Mouse (Mus musculus) hindbrain, embryonic 10.5 days (tissue): Measurements from ENCODE around the gene Abcc9. TPM values are rescaled to one million over a fixed set of nuclear protein-coding genes. Genes with fewer than 3 reads are reported as not detected.

Source experiments
- DNase-seq: peaks from one replicate; pipeline ENCODE4 v3.0.0-alpha.2; 2017; ENCODE audit warnings: low spot score
- H3K27ac ChIP-seq: fragments of 300-500 bp; sonication (generic); 2 replicates; pipeline ENCODE4 v1.5.1; 2016; ENCODE audit warnings: mild to moderate bottlenecking, moderate library complexity
- H3K27me3 ChIP-seq: fragments of 300-500 bp; sonication (generic); 2 replicates; pipeline ENCODE4 v1.6.1; 2016; ENCODE audit warnings: mild to moderate bottlenecking; ENCODE audit not compliant: poor library complexity, insufficient read depth, severe bottlenecking
- H3K36me3 ChIP-seq: fragments of 300-500 bp; sonication (generic); 2 replicates; pipeline ENCODE4 v1.6.1; 2016; ENCODE audit warnings: mild to moderate bottlenecking, moderate library complexity
- H3K4me1 ChIP-seq: fragments of 300-500 bp; sonication (generic); replicated peaks from 2 replicates; pipeline ENCODE4 v1.6.1; 2016; ENCODE audit warnings: mild to moderate bottlenecking
- H3K4me3 ChIP-seq: fragments of 300-500 bp; sonication (generic); 2 replicates; pipeline ENCODE4 v1.5.1; 2016; ENCODE audit warnings: mild to moderate bottlenecking, moderate library complexity
- H3K9me3 ChIP-seq: fragments of 300-500 bp; sonication (generic); 2 replicates; pipeline ENCODE4 v1.6.1; 2016; ENCODE audit warnings: mild to moderate bottlenecking, moderate library complexity
- WGBS: fragments of 180-500 bp; shearing (Covaris S2); methylation state at CpG from one replicate; pipeline ENCODE4 v1.1.7; 2016; 5-methylcytosine and 5-hydroxymethylcytosine counted together
- polyA plus RNA-seq: library from polyadenylated mRNA; unstranded; fragments of >200 nt; fragmentation: Nextera tagmentation; extraction: Ambion mirVana; gene quantifications from 2 replicates; pipeline ENCODE4 v1.2.1, GENCODE M21; 2016

Abcc9 gene
- polyA plus RNA-seq, 1 experiment from 2014 or later: 1.5 TPM

- 71% methylated on average over 4 of the region's 4 CpGs for WGBS
- no peak for DNase-seq
- Histone ChIP-seq H3K36me3 (no peaks in the 10 kb centered on the region), H3K27ac (no peak overlapping the region), H3K4me3 (no peak overlapping the region), H3K4me1 (no peaks in the 10 kb centered on the region), H3K9me3 (no peaks in the 10 kb centered on the region), H3K27me3 (no peaks in the 10 kb centered on the region)
Observed at GRCm38 (mm10) chr6:142550871-142551270, 151.2 kb downstream of the Abcc9 start.

- 93% methylated on average over 2 of the region's 2 CpGs for WGBS
Observed at GRCm38 (mm10) chr6:142548377-142548776, 153.7 kb downstream of the Abcc9 start.

GRCm38 (mm10) chr6:142545132-142545531 is 157.0 kb downstream of the Abcc9 start:
- no peaks in the 10 kb centered on the region for H3K4me1 ChIP-seq
- no peak overlapping the region for H3K27ac ChIP-seq
- H3K4me3 ChIP-seq: peak overlapping the region; percentile 20; the same call in 1 of the 2 replicates
- no peaks in the 10 kb centered on the region for H3K9me3 ChIP-seq
- no peak for DNase-seq
- H3K27me3 ChIP-seq: no peaks in the 10 kb centered on the region
- H3K36me3 ChIP-seq: no peaks in the 10 kb centered on the region
- WGBS: 56% methylated on average over 14 of the region's 14 CpGs

More at GRCm38 (mm10) chr6:142548377-142548776, 153.7 kb downstream of the Abcc9 start:
- DNase-seq: no peak
- Histone ChIP-seq H3K4me3 (no peak overlapping the region), H3K4me1 (no peaks in the 10 kb centered on the region), H3K27ac (no peak overlapping the region), H3K36me3 (no peaks in the 10 kb centered on the region), H3K9me3 (no peaks in the 10 kb centered on the region), H3K27me3 (no peaks in the 10 kb centered on the region)

- Histone ChIP-seq H3K36me3 (no peaks in the 10 kb centered on the region), H3K4me3 (no peak overlapping the region), H3K9me3 (no peaks in the 10 kb centered on the region), H3K27ac (no peak overlapping the region), H3K27me3 (no peaks in the 10 kb centered on the region), H3K4me1 (no peaks in the 10 kb centered on the region)
- DNase-seq: no peak
- 82% methylated on average over 4 of the region's 4 CpGs for WGBS
Observed at GRCm38 (mm10) chr6:142543648-142544047, 158.5 kb downstream of the Abcc9 start.

- 88% methylated on average over 6 of the region's 6 CpGs for WGBS
- Histone ChIP-seq H3K27me3 (no peaks in the 10 kb centered on the region), H3K4me1 (no peaks in the 10 kb centered on the region), H3K9me3 (no peaks in the 10 kb centered on the region), H3K36me3 (no peaks in the 10 kb centered on the region), H3K27ac (no peak overlapping the region), H3K4me3 (no peak overlapping the region)
- no peak for DNase-seq
Observed at GRCm38 (mm10) chr6:142542800-142543175, 159.3 kb downstream of the Abcc9 start.

- Histone ChIP-seq H3K9me3 (no peaks in the 10 kb centered on the region), H3K27ac (no peak overlapping the region), H3K4me1 (no peaks in the 10 kb centered on the region), H3K4me3 (no peak overlapping the region), H3K27me3 (no peaks in the 10 kb centered on the region), H3K36me3 (no peaks in the 10 kb centered on the region)
- 88% methylated on average over 8 of the region's 8 CpGs for WGBS
- no peak for DNase-seq
Observed at GRCm38 (mm10) chr6:142542082-142542799, 159.9 kb downstream of the Abcc9 start.

GRCm38 (mm10) chr6:142540561-142541160 is 161.5 kb downstream of the Abcc9 start:
- Histone ChIP-seq H3K27ac (no peak overlapping the region), H3K4me3 (no peak overlapping the region), H3K9me3 (no peaks in the 10 kb centered on the region), H3K27me3 (no peaks in the 10 kb centered on the region), H3K36me3 (no peaks in the 10 kb centered on the region), H3K4me1 (no peaks in the 10 kb centered on the region)
- 91% methylated on average over 10 of the region's 10 CpGs for WGBS
- DNase-seq: no peak

- H3K4me3 ChIP-seq: no peak overlapping the region
- H3K9me3 ChIP-seq: no peaks in the 10 kb centered on the region
- H3K27me3 ChIP-seq: no peaks in the 10 kb centered on the region
- 88% methylated on average over 5 of the region's 5 CpGs for WGBS
- no peaks in the 10 kb centered on the region for H3K36me3 ChIP-seq
- H3K4me1 ChIP-seq: no peaks in the 10 kb centered on the region
- no peak for DNase-seq
- no peak overlapping the region for H3K27ac ChIP-seq
Observed at GRCm38 (mm10) chr6:142540131-142540530, 162.0 kb downstream of the Abcc9 start.

GRCm38 (mm10) chr6:142538503-142538902 is 163.6 kb downstream of the Abcc9 start:
- Histone ChIP-seq H3K4me3 (no peak overlapping the region), H3K27me3 (no peaks in the 10 kb centered on the region), H3K36me3 (no peaks in the 10 kb centered on the region), H3K9me3 (0 out of 2 replicates have a peak, but pooled peaks cover 4% of the 10 kb centered on the region), H3K27ac (no peak overlapping the region), H3K4me1 (no peaks in the 10 kb centered on the region)
- DNase-seq: no peak
- 88% methylated on average over 17 of the region's 17 CpGs for WGBS

Other genes with a start within 250 kb of the Abcc9 start
- gene Gys2, start 229.2 kb downstream of the Abcc9 start, polyA plus RNA-seq: 0.08 TPM in 1 of 2 replicates, not detected in the other
- 366 and 416 TPM in 2 replicates for gene Ldhb, start 194.4 kb downstream of the Abcc9 start, polyA plus RNA-seq
- gene Kcnj8, start 130.7 kb downstream of the Abcc9 start, polyA plus RNA-seq: 0.70 and 2.4 TPM in 2 replicates
- 78.5 and 97.0 TPM in 2 replicates for gene Cmas, start 54.4 kb upstream of the Abcc9 start, polyA plus RNA-seq
- gene Sult6b2, start 102.2 kb upstream of the Abcc9 start, polyA plus RNA-seq: 0.07 and 0.11 TPM in 2 replicates